Mouse (Mus musculus) C2C12 (cell line): Measurements from ENCODE around the gene Actl10.

Source experiments
- CTCF ChIP-seq: IDR thresholded peaks from one replicate; pipeline ENCODE4 v1.5.1; 2011; ENCODE audit not compliant: control insufficient read depth, insufficient read depth, insufficient read length
- MAX ChIP-seq: IDR thresholded peaks from one replicate; pipeline ENCODE4 v1.6.1; 2011; ENCODE audit warnings: mild to moderate bottlenecking, control low read depth
- USF1 ChIP-seq: IDR thresholded peaks from one replicate; pipeline ENCODE4 v1.6.1; 2011; ENCODE audit warnings: low read depth, mild to moderate bottlenecking, control low read depth, moderate library complexity

DNA sequence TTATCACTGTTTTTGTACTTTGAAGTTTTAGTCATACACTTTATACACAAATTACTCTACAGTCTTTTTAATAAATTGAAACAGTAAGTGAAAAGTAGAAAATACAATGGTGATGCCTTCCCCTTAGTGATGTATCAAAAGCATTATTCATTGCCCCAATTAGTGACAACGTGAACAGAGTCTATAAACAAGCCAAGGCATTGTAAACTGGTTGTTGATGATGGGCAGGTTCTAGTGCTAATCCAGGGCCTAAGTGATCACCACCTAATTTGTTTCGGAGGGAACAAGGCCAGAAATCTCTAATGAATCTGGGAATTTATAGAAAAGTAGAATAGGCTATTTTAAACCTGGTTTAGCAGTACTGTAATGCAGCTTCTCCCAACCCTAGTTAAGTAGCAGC is 44.5 kb upstream of the Actl10 start:
- TF ChIP-seq CTCF, result no peak
- TF ChIP-seq USF1, result no peak
- no peak for TF ChIP-seq MAX
